Mouse (Mus musculus) olfactory bulb, adult 2 months (tissue): Measurements from ENCODE around the gene Tulp2. TPM values are rescaled to one million over a fixed set of nuclear protein-coding genes. Genes with fewer than 3 reads are reported as not detected.
A peak's percentile ranks its signal among the peaks of the same experiment; 100 is the strongest.
"Not testable (repeated sequence)": the region's sequence is repeated elsewhere in the genome, so short reads cannot be mapped to it uniquely, and the experiment has no call there.

Source experiments
- H3K27ac ChIP-seq: fragments of 200-500 bp; 2 replicates; pipeline ENCODE4 v1.5.1; 2012; ENCODE audit warnings: low read depth, low read length; ENCODE audit not compliant: insufficient read depth
- H3K4me1 ChIP-seq: fragments of 200-500 bp; 2 replicates; pipeline ENCODE4 v1.6.1; 2012; ENCODE audit warnings: low read length; ENCODE audit not compliant: control insufficient read depth, insufficient read depth
- H3K4me3 ChIP-seq: fragments of 200-500 bp; 2 replicates; pipeline ENCODE4 v1.5.1; 2012; ENCODE audit warnings: mild to moderate bottlenecking, low read depth, low read length, moderate library complexity; ENCODE audit not compliant: insufficient read depth
- CTCF ChIP-seq: fragments of 200-500 bp; IDR thresholded peaks from 2 replicates; pipeline ENCODE4 v1.5.1; 2012; ENCODE audit warnings: low read depth, mild to moderate bottlenecking, low read length, moderate library complexity; ENCODE audit not compliant: insufficient read depth
- POLR2A ChIP-seq: fragments of 200-500 bp; IDR thresholded peaks from 2 replicates; pipeline ENCODE4 v1.6.1; 2012; ENCODE audit warnings: mild to moderate bottlenecking, low read depth, low read length, moderate library complexity; ENCODE audit not compliant: insufficient read depth
- WGBS: fragments of 180-500 bp; shearing (Covaris S2); methylation state at CpG from one replicate; pipeline ENCODE4 v1.1.7; 2018; 5-methylcytosine and 5-hydroxymethylcytosine counted together
- polyA plus RNA-seq: library from polyadenylated mRNA; stranded (reverse); fragments of >200 nt; gene quantifications from 2 replicates; pipeline ENCODE4 v1.2.4, GENCODE M21; 2012; ENCODE audit warnings: low replicate concordance; ENCODE audit not compliant: missing spikeins, insufficient read depth, insufficient read length

The Tulp2 gene
- polyA plus RNA-seq, 1 experiment: not detected

- TF ChIP-seq CTCF (no peak), POLR2A (peak; percentile 91)
- WGBS: under 1% methylated on average over 57 of the region's 58 CpGs
- peak within 1 kb of the TSS; percentile 75 for H3K4me3 ChIP-seq
- H3K4me1 ChIP-seq: peaks cover 14% of the 10 kb centered on the region
- H3K27ac ChIP-seq: peak within 1 kb of the TSS; percentile 52; the same call in 1 of the 2 replicates
Measured at GRCm38 (mm10) chr7:45466283-45467089, 15.2 kb upstream of the Tulp2 start, which contains the start of gene Bax. Gene Bax, minus strand, starts transcription at chr7:45466898.

DNA sequence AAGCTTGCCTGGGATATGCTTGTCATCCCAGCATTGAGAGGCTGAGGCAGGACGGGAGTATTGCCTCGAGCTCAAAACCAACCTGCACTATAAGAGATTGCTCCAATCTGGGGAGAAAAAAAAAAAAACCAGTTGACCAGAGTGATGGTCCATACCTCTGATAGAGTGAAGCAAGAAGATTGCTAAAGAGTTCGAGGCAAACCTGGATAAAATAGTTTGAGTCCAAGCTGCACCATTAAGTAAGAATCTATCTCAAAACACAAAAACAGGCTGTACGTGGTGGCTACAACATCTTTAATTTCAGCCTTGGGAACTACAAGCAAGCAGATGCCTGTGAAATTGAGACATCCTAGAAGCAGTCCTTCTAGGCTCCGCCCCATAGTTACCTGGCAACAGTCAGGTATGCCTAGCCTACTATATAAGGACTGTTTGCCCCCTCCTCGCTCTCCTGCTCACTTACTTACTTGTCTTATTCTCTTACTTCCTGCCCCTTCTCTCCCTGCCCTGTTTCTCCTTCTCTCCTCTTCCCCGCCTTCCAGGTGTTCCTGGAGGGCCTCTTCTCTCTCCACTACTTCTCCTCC is 14.5 kb upstream of the Tulp2 start:
- Histone ChIP-seq H3K27ac (0 out of 2 replicates have a peak overlapping the region, but pooled peaks have one; percentile 27), H3K4me1 (peaks cover 14% of the 10 kb centered on the region), H3K4me3 (peak overlapping the region; percentile 75)
- TF ChIP-seq POLR2A (no peak), CTCF (no peak)
- WGBS: 43% methylated on average over 7 of the region's 7 CpGs

GRCm38 (mm10) chr7:45470869-45471268 is 10.8 kb upstream of the Tulp2 start:
- Histone ChIP-seq H3K4me1 (peaks cover 8% of the 10 kb centered on the region), H3K4me3 (no peak overlapping the region), H3K27ac (no peak overlapping the region)
- TF ChIP-seq POLR2A (no peak), CTCF (no peak)
- under 1% methylated on average over 3 of the region's 3 CpGs for WGBS

DNA sequence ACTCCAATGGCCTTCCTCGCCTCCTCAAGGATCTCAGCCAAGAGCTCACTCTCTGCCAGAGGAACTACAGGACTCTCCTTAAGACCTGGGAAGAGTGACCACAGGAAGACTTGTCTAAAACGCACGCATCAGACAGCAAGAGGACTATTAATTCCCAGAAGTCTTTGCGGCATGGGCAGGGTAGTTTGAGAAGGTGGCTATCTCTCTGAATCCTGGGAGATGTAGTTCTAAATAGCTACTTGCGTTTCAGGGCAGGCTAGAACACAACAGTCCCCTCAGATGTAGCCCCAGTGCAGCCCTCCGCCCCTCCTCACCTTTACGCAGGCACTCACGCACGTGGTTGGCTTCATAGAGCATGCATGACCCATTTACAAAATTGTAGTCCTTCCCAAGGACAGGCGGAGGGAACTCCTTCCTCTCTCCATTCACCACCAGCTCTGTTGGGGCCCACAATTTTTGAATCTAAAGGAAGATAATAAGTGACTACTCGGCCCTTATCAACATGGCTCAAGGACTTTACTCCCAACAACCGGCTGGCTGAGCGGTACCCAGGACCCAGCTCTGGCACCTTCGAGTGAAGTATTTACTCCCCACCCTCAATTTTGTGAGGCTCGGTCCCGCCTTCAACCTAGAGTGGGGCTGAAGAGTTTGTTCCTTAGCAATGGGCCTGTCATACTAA is 6.2 kb upstream of the Tulp2 start:
- Histone ChIP-seq H3K4me3 (peak overlapping the region; percentile 34), H3K27ac (0 out of 2 replicates have a peak overlapping the region, but pooled peaks have one; percentile 0), H3K4me1 (peaks cover 5% of the 10 kb centered on the region; the same call in 1 of the 2 replicates)
- TF ChIP-seq POLR2A (no peak), CTCF (no peak)
- 76% methylated on average over 16 of the region's 16 CpGs for WGBS

- TF ChIP-seq POLR2A: no peak
- TF ChIP-seq CTCF: no peak
- no peak overlapping the region for H3K4me3 ChIP-seq
- WGBS: 59% methylated on average over 1 of the region's 1 CpGs
- no peak overlapping the region for H3K27ac ChIP-seq
- peaks cover 5% of the 10 kb centered on the region; the same call in 1 of the 2 replicates for H3K4me1 ChIP-seq
Measured at GRCm38 (mm10) chr7:45476453-45476852, 5.2 kb upstream of the Tulp2 start.

DNA sequence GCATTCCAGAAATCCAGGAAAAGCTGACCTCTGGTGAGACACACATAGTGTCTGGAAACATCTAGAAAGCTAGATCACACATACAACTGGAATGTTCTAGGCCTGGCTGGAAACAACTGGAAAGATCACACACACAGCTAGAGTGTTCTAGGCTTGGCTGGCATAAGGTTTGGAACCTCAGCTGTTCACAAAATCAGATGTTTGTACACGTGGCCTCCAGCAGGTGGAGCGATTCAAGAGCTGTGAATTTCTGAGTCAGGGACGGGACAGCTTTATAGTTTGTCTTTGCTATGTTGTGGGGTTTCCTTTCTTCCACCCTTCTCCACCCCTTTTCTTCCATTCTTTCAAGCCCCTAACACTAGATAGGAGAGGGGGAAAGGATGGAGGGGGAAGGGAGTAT is 4.7 kb upstream of the Tulp2 start:
- 3% methylated on average over 3 of the region's 3 CpGs for WGBS
- no peak for TF ChIP-seq CTCF
- TF ChIP-seq POLR2A: no peak

DNA sequence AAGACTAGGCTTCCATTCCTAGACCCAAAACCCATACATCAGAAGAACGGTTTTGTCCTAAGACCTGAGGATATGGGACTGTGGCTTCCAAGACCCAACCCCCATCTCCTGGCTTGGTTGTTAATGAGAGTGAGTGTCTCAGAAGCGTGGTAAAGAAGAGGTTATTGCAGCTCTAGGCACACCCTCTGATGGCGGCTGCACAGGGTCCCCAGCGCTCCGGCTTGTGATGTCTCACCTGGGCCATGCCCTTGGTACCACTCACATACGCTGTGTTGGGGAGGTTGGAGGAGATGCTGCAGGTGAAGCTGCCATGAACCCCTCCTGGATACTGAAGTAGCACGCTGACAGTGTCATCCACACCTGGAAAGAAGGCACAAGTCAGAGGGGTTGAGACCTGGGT is 2.9 kb upstream of the Tulp2 start:
- WGBS: 95% methylated on average over 7 of the region's 7 CpGs

More for the DNA sequence above, 4.7 kb upstream of the Tulp2 start:
- Histone ChIP-seq H3K27ac (no peak overlapping the region), H3K4me1 (peaks cover 5% of the 10 kb centered on the region; the same call in 1 of the 2 replicates), H3K4me3 (no peak overlapping the region)

GRCm38 (mm10) chr7:45480310-45480709 is 1.4 kb upstream of the Tulp2 start:
- 84% methylated on average over 4 of the region's 4 CpGs for WGBS
- not testable (repeated sequence) for H3K27ac ChIP-seq, H3K4me3 ChIP-seq, H3K4me1 ChIP-seq

More for the DNA sequence above, 2.9 kb upstream of the Tulp2 start:
- Histone ChIP-seq H3K4me1 (peaks cover 5% of the 10 kb centered on the region; the same call in 1 of the 2 replicates), H3K4me3 (no peak overlapping the region), H3K27ac (no peak overlapping the region)
- no peak for TF ChIP-seq CTCF
- TF ChIP-seq POLR2A: no peak

GRCm38 (mm10) chr7:45482166-45482565 is 489 bp downstream of the Tulp2 start:
- no peak overlapping the region for H3K27ac ChIP-seq
- WGBS: 92% methylated on average over 1 of the region's 1 CpGs
- H3K4me3 ChIP-seq: no peak overlapping the region
- H3K4me1 ChIP-seq: no peaks in the 10 kb centered on the region
- TF ChIP-seq CTCF: no peak
- TF ChIP-seq POLR2A: no peak

DNA sequence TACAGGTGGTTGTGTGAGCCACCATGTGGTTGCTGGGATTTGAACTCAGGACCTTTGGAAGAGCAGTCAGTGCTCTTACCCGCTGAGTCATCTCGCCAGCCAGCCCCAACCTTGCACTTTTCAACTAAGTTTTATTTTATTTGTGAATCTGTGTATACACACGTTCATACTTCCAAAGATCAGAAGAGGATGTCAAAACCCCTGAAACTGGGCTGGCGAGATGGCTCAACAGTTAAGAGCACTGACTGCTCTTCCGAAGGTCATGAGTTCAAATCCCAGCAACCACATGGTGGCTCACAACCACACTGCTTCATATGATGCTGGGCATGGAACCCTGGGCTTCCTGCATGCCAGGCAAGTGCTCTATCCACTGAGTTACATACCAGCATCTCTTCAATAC is 3.3 kb downstream of the Tulp2 start:
- H3K4me3 ChIP-seq, H3K27ac ChIP-seq: not testable (repeated sequence)
- peaks cover 17% of the 10 kb centered on the region for H3K4me1 ChIP-seq
- WGBS: 95% methylated on average over 5 of the region's 5 CpGs
